Mouse (Mus musculus) forebrain, embryonic 11.5 days (tissue): Measurements from ENCODE around the gene Ric8a. TPM values are rescaled to one million over a fixed set of nuclear protein-coding genes. Genes with fewer than 3 reads are reported as not detected.

Source experiments
- ATAC-seq: fragments of 200-750 bp; cut with Nextera tagmentation; replicated peaks from 2 replicates; pipeline ENCODE4 v1.8.0; 2017; ENCODE audit warnings: moderate TSS enrichment; ENCODE audit not compliant: low FRiP score
- DNase-seq: peaks from one replicate; pipeline ENCODE4 v3.0.0-alpha.2; 2017; ENCODE audit warnings: low spot score
- H3K27ac ChIP-seq: fragments of 300-500 bp; sonication (generic); 2 replicates; pipeline ENCODE4 v1.5.1; 2014; ENCODE audit warnings: low read depth, low read length
- H3K27me3 ChIP-seq: fragments of 300-500 bp; sonication (generic); 2 replicates; pipeline ENCODE4 v1.6.1; 2014; ENCODE audit warnings: mild to moderate bottlenecking, low read length, mixed read lengths; ENCODE audit not compliant: control insufficient read depth, insufficient read depth
- H3K36me3 ChIP-seq: fragments of 300-500 bp; sonication (generic); 2 replicates; pipeline ENCODE4 v1.6.1; 2014; ENCODE audit warnings: mild to moderate bottlenecking, low read length, moderate library complexity, mixed read lengths; ENCODE audit not compliant: control insufficient read depth, insufficient read depth
- H3K4me1 ChIP-seq: fragments of 300-500 bp; sonication (generic); replicated peaks from 2 replicates; pipeline ENCODE4 v1.6.1; 2014; ENCODE audit warnings: low read length, mixed read lengths; ENCODE audit not compliant: control insufficient read depth, insufficient read depth
- H3K4me2 ChIP-seq: fragments of 300-500 bp; sonication (generic); 2 replicates; pipeline ENCODE4 v1.6.1; 2014; ENCODE audit warnings: low read depth, mild to moderate bottlenecking, low read length, moderate library complexity, mixed read lengths; ENCODE audit not compliant: severe bottlenecking
- H3K4me3 ChIP-seq: fragments of 300-500 bp; sonication (generic); 2 replicates; pipeline ENCODE4 v1.5.1; 2014; ENCODE audit warnings: low read depth, low read length
- H3K9ac ChIP-seq: fragments of 300-500 bp; sonication (generic); 2 replicates; pipeline ENCODE4 v1.6.1; 2014; ENCODE audit warnings: low read length
- H3K9me3 ChIP-seq: fragments of 300-500 bp; sonication (generic); 2 replicates; pipeline ENCODE4 v1.6.1; 2016; ENCODE audit warnings: low read length, mixed read lengths; ENCODE audit not compliant: control insufficient read depth
- WGBS: fragments of 180-500 bp; shearing (Covaris S2); extraction: QIAGEN DNeasy Blood & Tissue Kit; methylation state at CpG from one replicate; pipeline ENCODE4 v1.1.7; 2014; 5-methylcytosine and 5-hydroxymethylcytosine counted together
- polyA plus RNA-seq: library from polyadenylated mRNA; unstranded; fragments of >200 nt; fragmentation: Nextera tagmentation; extraction: Ambion mirVana; gene quantifications from 2 replicates; pipeline ENCODE4 v1.2.1, GENCODE M21; 2014

Ric8a gene
- polyA plus RNA-seq, 1 experiment from 2014 or later = 57.2 TPM

- no peaks in the 10 kb centered on the region for H3K4me1 ChIP-seq
- 0 out of 2 replicates have a peak, but pooled peaks cover 2% of the 10 kb centered on the region for H3K27me3 ChIP-seq
- DNase-seq (no peak), ATAC-seq (no peak)
- no peaks in the 10 kb centered on the region for H3K9me3 ChIP-seq
- no peak overlapping the region for H3K27ac ChIP-seq
- 41% methylated on average over 18 of the region's 19 CpGs for WGBS
- H3K9ac ChIP-seq = no peak overlapping the region
- H3K36me3 ChIP-seq = no peaks in the 10 kb centered on the region
- no peak overlapping the region for H3K4me3 ChIP-seq
- no peak overlapping the region for H3K4me2 ChIP-seq
These were observed 15.7 kb upstream of the Ric8a start for GRCm38 (mm10) chr7:140840750-140841735.

GRCm38 (mm10) chr7:140843806-140844205 is 13.0 kb upstream of the Ric8a start:
- ATAC-seq (no peak), DNase-seq (no peak)
- Histone ChIP-seq H3K9ac (no peak overlapping the region), H3K27me3 (0 out of 2 replicates have a peak, but pooled peaks cover 2% of the 10 kb centered on the region), H3K9me3 (no peaks in the 10 kb centered on the region), H3K27ac (no peak overlapping the region), H3K4me1 (no peaks in the 10 kb centered on the region), H3K4me2 (no peak overlapping the region), H3K36me3 (no peaks in the 10 kb centered on the region), H3K4me3 (no peak overlapping the region)
- 80% methylated on average over 7 of the region's 7 CpGs for WGBS

DNA sequence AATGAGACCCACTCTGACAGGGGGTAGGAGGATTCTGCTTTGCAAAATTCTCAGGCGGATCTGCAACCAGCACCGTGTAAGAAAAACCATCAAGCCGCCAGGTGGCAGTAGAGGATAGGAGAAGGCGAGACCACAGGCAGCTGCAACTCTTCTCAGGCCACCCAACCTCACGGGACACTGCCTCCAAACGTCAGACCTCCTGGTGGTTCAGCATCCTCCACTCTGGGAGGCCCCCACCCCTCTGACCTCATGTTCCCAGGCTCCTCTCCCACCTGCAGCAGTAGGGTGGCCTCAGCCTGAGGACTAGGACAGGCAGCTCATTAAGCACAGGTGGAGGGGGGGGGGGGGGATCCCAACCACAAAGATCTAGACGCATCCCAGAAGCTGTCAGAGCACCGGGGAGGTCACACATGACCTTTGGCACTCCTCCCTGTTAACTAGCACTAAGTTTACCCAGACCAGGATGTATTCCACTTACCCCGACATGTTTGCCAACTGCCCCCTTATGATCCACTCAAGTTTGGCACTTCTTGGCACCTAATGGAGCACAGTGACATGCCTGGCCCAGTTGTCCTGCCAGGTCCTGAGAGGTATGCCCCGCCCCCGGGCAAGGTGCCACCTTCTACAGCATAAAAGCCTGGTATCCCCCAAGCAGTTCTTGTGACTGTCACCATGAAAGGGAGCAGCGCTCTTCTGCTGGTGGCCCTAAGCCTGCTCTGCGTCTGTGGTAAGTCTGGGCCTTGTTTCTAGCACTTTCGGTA is 11.7 kb upstream of the Ric8a start, which contains the start of gene Scgb1c1:
TSS of gene Scgb1c1 (plus strand) at position 643 of the 761 bp plus-strand sequence.
- WGBS = 36% methylated on average over 14 of the region's 14 CpGs
- H3K9me3 ChIP-seq = no peaks in the 10 kb centered on the region

GRCm38 (mm10) chr7:140845683-140846082 is 11.1 kb upstream of the Ric8a start:
- Histone ChIP-seq H3K9me3 (no peaks in the 10 kb centered on the region), H3K4me3 (no peak overlapping the region), H3K9ac (no peak overlapping the region), H3K4me2 (no peak overlapping the region), H3K36me3 (no peaks in the 10 kb centered on the region), H3K4me1 (no peaks in the 10 kb centered on the region), H3K27me3 (0 out of 2 replicates have a peak, but pooled peaks cover 2% of the 10 kb centered on the region), H3K27ac (no peak overlapping the region)
- 72% methylated on average over 4 of the region's 4 CpGs for WGBS
- DNase-seq (peak; percentile 48), ATAC-seq (no peak)

More for the DNA sequence above, 11.7 kb upstream of the Ric8a start, which contains the start of gene Scgb1c1:
- Histone ChIP-seq H3K27ac (no peak within 1 kb of the TSS), H3K4me3 (no peak within 1 kb of the TSS), H3K4me1 (no peaks in the 10 kb centered on the region), H3K27me3 (0 out of 2 replicates have a peak, but pooled peaks cover 2% of the 10 kb centered on the region), H3K36me3 (no peaks in the 10 kb centered on the region), H3K9ac (no peak within 1 kb of the TSS), H3K4me2 (no peak within 1 kb of the TSS)
- DNase-seq (peak; percentile 92), ATAC-seq (peak; percentile 74)

DNA sequence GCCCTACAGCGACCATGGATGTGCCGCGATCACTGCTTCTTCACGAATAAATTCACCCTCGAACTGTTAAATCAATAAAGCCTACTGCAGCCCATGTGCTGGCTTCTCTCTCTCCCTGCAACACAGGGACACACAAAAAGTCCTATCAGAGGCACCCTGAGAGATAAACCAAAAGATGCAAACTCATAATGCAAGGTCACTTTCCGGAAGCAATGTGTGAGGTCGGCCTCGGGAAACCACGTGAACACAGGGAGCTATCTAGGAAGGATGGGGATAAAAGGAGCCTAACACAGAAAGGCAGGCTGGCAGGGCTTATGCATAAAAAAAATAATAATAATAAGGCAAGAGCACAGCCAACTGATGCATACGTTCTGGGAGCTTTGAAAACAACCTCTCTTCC is 10.1 kb upstream of the Ric8a start:
- H3K36me3 ChIP-seq = no peaks in the 10 kb centered on the region
- H3K27ac ChIP-seq = no peak overlapping the region
- H3K4me1 ChIP-seq = no peaks in the 10 kb centered on the region
- DNase-seq (no peak), ATAC-seq (no peak)
- no peak overlapping the region for H3K4me2 ChIP-seq
- H3K9ac ChIP-seq = no peak overlapping the region
- no peaks in the 10 kb centered on the region for H3K9me3 ChIP-seq
- 86% methylated on average over 10 of the region's 10 CpGs for WGBS
- no peak overlapping the region for H3K4me3 ChIP-seq
- no peaks in the 10 kb centered on the region for H3K27me3 ChIP-seq

GRCm38 (mm10) chr7:140847755-140848580 is 8.8 kb upstream of the Ric8a start, which contains the start of gene Odf3:
Gene Odf3, plus strand, starts transcription at chr7:140847805.
- no peaks in the 10 kb centered on the region for H3K36me3 ChIP-seq

DNA sequence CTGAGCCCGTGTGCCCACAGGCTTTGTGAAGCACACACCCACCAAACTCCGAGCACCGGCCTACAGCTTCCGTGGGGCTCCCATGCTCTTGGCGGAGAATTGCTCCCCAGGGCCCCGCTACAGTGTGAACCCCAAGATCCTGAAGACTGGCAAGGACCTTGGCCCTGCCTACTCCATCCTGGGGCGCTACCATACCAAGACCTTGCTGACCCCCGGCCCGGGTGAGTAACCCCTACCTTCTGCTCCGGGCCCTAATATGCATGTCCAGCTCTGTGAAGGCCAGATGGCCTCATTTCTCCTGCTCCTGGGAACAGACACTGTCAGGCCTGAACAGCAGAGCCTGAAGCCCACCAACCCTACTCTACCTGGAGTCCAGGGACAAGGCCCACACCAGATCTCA is 8.2 kb upstream of the Ric8a start:
- Histone ChIP-seq H3K9ac (no peak overlapping the region), H3K4me3 (no peak overlapping the region), H3K4me1 (no peaks in the 10 kb centered on the region), H3K9me3 (no peaks in the 10 kb centered on the region), H3K4me2 (no peak overlapping the region), H3K27ac (no peak overlapping the region), H3K27me3 (no peaks in the 10 kb centered on the region), H3K36me3 (peaks cover 5% of the 10 kb centered on the region; the same call in 1 of the 2 replicates)
- no peak for ATAC-seq
- 93% methylated on average over 10 of the region's 10 CpGs for WGBS
- DNase-seq = no peak

More at GRCm38 (mm10) chr7:140847755-140848580, 8.8 kb upstream of the Ric8a start, which contains the start of gene Odf3:
- Histone ChIP-seq H3K9ac (no peak within 1 kb of the TSS), H3K9me3 (no peaks in the 10 kb centered on the region), H3K27me3 (no peaks in the 10 kb centered on the region), H3K4me1 (no peaks in the 10 kb centered on the region), H3K4me3 (no peak within 1 kb of the TSS), H3K27ac (no peak within 1 kb of the TSS), H3K4me2 (no peak within 1 kb of the TSS)
- ATAC-seq (no peak), DNase-seq (peak; percentile 48)
- WGBS = 72% methylated on average over 11 of the region's 11 CpGs

- H3K9ac ChIP-seq = no peak overlapping the region
- H3K27me3 ChIP-seq = no peaks in the 10 kb centered on the region
- peaks cover 7% of the 10 kb centered on the region; the same call in 1 of the 2 replicates for H3K4me1 ChIP-seq
- ATAC-seq (no peak), DNase-seq (no peak)
- no peaks in the 10 kb centered on the region for H3K9me3 ChIP-seq
- no peak overlapping the region for H3K4me2 ChIP-seq
- WGBS = 95% methylated on average over 4 of the region's 4 CpGs
- peaks cover 5% of the 10 kb centered on the region; the same call in 1 of the 2 replicates for H3K36me3 ChIP-seq
- H3K4me3 ChIP-seq = no peak overlapping the region
- H3K27ac ChIP-seq = no peak overlapping the region
These were observed 4.8 kb upstream of the Ric8a start for GRCm38 (mm10) chr7:140851916-140852315.
